8 mouse cellular contexts compared by ENCODE assay signal in genomic region chr19:37209467-37210128, GRCm38 (mm10). TPM values are rescaled to one million over a fixed set of nuclear protein-coding genes. Genes with fewer than 3 reads are reported as not detected.
DNase-seq lines count a peak whose midpoint lies in the region; ATAC-seq and TF ChIP-seq lines count a peak whose summit lies in the region.

No protein-coding gene starts in this region.

- DNase-seq in heart, adult 11 months, result no peak
- DNase-seq in embryonic facial prominence, embryonic 10.5 days (ENCODE audit: low spot score), result no peak
- DNase-seq in liver, adult 2 months (ENCODE audit: extremely low read depth, low read depth, low spot score), result peak; percentile 96
- DNase-seq in spleen, postnatal 36 days (ENCODE audit: low spot score in 2 of 2), result no peak
- no peak for DNase-seq in spleen, adult 12 weeks (ENCODE audit: low spot score)

- WGBS in heart, embryonic 14.5 days, result 83% methylated on average over 8 of the region's 8 CpGs
- WGBS in embryonic facial prominence, embryonic 10.5 days, result 88% methylated on average over 8 of the region's 8 CpGs
- 29% methylated on average over 8 of the region's 8 CpGs for WGBS in liver, adult 2 months
- 79% methylated on average over 8 of the region's 8 CpGs for WGBS in stomach, embryonic 16.5 days

- H3K9ac ChIP-seq in heart, embryonic 14.5 days (ENCODE audit: low read length), result no peak overlapping the region
- H3K9ac ChIP-seq in liver, adult 2 months (ENCODE audit: low read depth, low read length), result peak overlapping the region; percentile 51
- no peak overlapping the region for H3K9ac ChIP-seq in stomach, embryonic 16.5 days (ENCODE audit: low read length)

- ATAC-seq in heart, embryonic 14.5 days (ENCODE audit: insufficient number of reproducible peaks, insufficient read depth, low FRiP score, low read depth), result no peak
- ATAC-seq in stomach, embryonic 16.5 days (ENCODE audit: insufficient read depth, low FRiP score), result no peak

- no peak for TF ChIP-seq CTCF in C2C12 (IDR thresholded peaks at IDR 0.05; ENCODE audit: control insufficient read depth, insufficient read depth, insufficient read length)
- TF ChIP-seq CTCF in liver, adult 2 months (IDR thresholded peaks at IDR 0.05; ENCODE audit: low read depth, low read length), result 0 out of 2 replicates have a peak, but pooled peaks have one; percentile 11

- H3K4me3 ChIP-seq in heart, embryonic 14.5 days (ENCODE audit: control insufficient read depth in 1 of 2, insufficient read depth in 1 of 2, low read depth in 1 of 2, low read length in 2 of 2), result peak overlapping the region in 1 of 2 experiments; percentile 99; a peak in 1 of 4 replicates
- peak overlapping the region; percentile 99 for H3K4me3 ChIP-seq in C2C12 (ENCODE audit: insufficient read depth, poor library complexity, severe bottlenecking)
- peak overlapping the region; percentile 100 for H3K4me3 ChIP-seq in embryonic facial prominence, embryonic 10.5 days
- peak overlapping the region; percentile 41 for H3K4me3 ChIP-seq in liver, adult 2 months (ENCODE audit: insufficient read depth, low read depth, low read length)
- H3K4me3 ChIP-seq in stomach, embryonic 16.5 days (replicated peaks; ENCODE audit: low read length), result no peak overlapping the region

- peaks cover 48% of the 10 kb centered on the region for H3K79me3 ChIP-seq in C2C12 (ENCODE audit: low read depth)

- no peak overlapping the region for H3K27ac ChIP-seq in heart, embryonic 14.5 days (replicated peaks in 1 of 2; ENCODE audit: control insufficient read depth in 1 of 2, insufficient read depth in 1 of 2, low read depth in 2 of 2, low read length in 2 of 2)
- H3K27ac ChIP-seq in embryonic facial prominence, embryonic 10.5 days (replicated peaks), result no peak overlapping the region
- H3K27ac ChIP-seq in liver, adult 2 months (replicated peaks; ENCODE audit: insufficient read depth, low read depth, low read length), result peak overlapping the region; percentile 72
- H3K27ac ChIP-seq in stomach, embryonic 16.5 days (ENCODE audit: low read length), result no peak overlapping the region

- H3K36me3 ChIP-seq in heart, embryonic 14.5 days (ENCODE audit: control insufficient read depth, insufficient read depth, low read length), result peaks cover 36% of the 10 kb centered on the region
- peaks cover 44% of the 10 kb centered on the region for H3K36me3 ChIP-seq in C2C12 (ENCODE audit: control insufficient read depth, insufficient read depth)
- peaks cover 49% of the 10 kb centered on the region for H3K36me3 ChIP-seq in embryonic facial prominence, embryonic 10.5 days (replicated peaks)
- H3K36me3 ChIP-seq in liver, adult 2 months (ENCODE audit: control insufficient read depth, insufficient read depth, low read length), result peaks cover 18% of the 10 kb centered on the region
- peaks cover 11% of the 10 kb centered on the region for H3K36me3 ChIP-seq in stomach, embryonic 16.5 days (ENCODE audit: control insufficient read depth, insufficient read depth, low read length)

- H3K4me1 ChIP-seq in heart, embryonic 14.5 days (ENCODE audit: control insufficient read depth in 2 of 2, insufficient read depth in 2 of 2, low read length in 2 of 2), result peaks cover 0 to 19% of the 10 kb centered on the region in 2 experiments; a peak in 2 of 4 replicates
- H3K4me1 ChIP-seq in embryonic facial prominence, embryonic 10.5 days, result peaks cover 22% of the 10 kb centered on the region
- peaks cover 14% of the 10 kb centered on the region for H3K4me1 ChIP-seq in liver, adult 2 months (ENCODE audit: control insufficient read depth, insufficient read depth, low read length)
- peaks cover 9% of the 10 kb centered on the region for H3K4me1 ChIP-seq in stomach, embryonic 16.5 days (ENCODE audit: control insufficient read depth, insufficient read depth, low read length)

- no peak for TF ChIP-seq POLR2A in liver, adult 2 months (IDR thresholded peaks at IDR 0.05; ENCODE audit: extremely low read depth, insufficient read depth, low read length)

- H3K4me2 ChIP-seq in heart, embryonic 14.5 days (ENCODE audit: low read length), result peak overlapping the region; percentile 88
- H3K4me2 ChIP-seq in stomach, embryonic 16.5 days (ENCODE audit: low read depth, low read length), result peak overlapping the region; percentile 78; the same call in 1 of the 2 replicates

- H3K27me3 ChIP-seq in heart, embryonic 14.5 days (ENCODE audit: control insufficient read depth, insufficient read depth, low read length), result no peaks in the 10 kb centered on the region
- no peaks in the 10 kb centered on the region for H3K27me3 ChIP-seq in C2C12 (ENCODE audit: control insufficient read depth, insufficient read depth, insufficient read length)
- 0 out of 2 replicates have a peak, but pooled peaks cover 8% of the 10 kb centered on the region for H3K27me3 ChIP-seq in embryonic facial prominence, embryonic 10.5 days (replicated peaks; ENCODE audit: low read depth, poor library complexity, severe bottlenecking)
- no peaks in the 10 kb centered on the region for H3K27me3 ChIP-seq in liver, adult 2 months (ENCODE audit: control insufficient read depth, insufficient read depth, low read length)
- H3K27me3 ChIP-seq in stomach, embryonic 16.5 days (ENCODE audit: control insufficient read depth, insufficient read depth, low read length), result no peaks in the 10 kb centered on the region

- peaks cover 68% of the 10 kb centered on the region for H3K79me2 ChIP-seq in C2C12 (ENCODE audit: control insufficient read depth, insufficient read depth)
- H3K79me2 ChIP-seq in liver, adult 2 months (ENCODE audit: control insufficient read depth, insufficient read depth, low read length), result peaks cover 18% of the 10 kb centered on the region; the same call in 1 of the 2 replicates

- no peaks in the 10 kb centered on the region for H3K9me3 ChIP-seq in heart, embryonic 14.5 days (ENCODE audit: control insufficient read depth, low read length)
- no peaks in the 10 kb centered on the region for H3K9me3 ChIP-seq in embryonic facial prominence, embryonic 10.5 days
- H3K9me3 ChIP-seq in stomach, embryonic 16.5 days (replicated peaks; ENCODE audit: control insufficient read depth, low read length), result no peaks in the 10 kb centered on the region

- no peak overlapping the region for H3ac ChIP-seq in C2C12 (ENCODE audit: control insufficient read depth, insufficient read length, low read depth)

TF ChIP-seq in C2C12, 6 proteins besides CTCF, POLR2A, EP300 and RAD21:
- TF ChIP-seq MYOD1 (IDR thresholded peaks at IDR 0.05; ENCODE audit: control insufficient read depth, insufficient read length, low read depth) (no peak), USF1 (IDR thresholded peaks at IDR 0.05; ENCODE audit: low read depth) (no peak), MAX (IDR thresholded peaks at IDR 0.05) (no peak), CEBPB (IDR thresholded peaks at IDR 0.05; ENCODE audit: low read depth) (no peak), FOSL1 (IDR thresholded peaks at IDR 0.05; ENCODE audit: insufficient read depth, low read length, poor library complexity, severe bottlenecking) (no peak), MYOG (IDR thresholded peaks at IDR 0.05; ENCODE audit: control insufficient read depth, extremely low read depth, insufficient read length) (no peak)

RNA-seq across cellular contexts. Expression of gene Cpeb3, which starts 1.2 kb away (rescaled TPM):
- polyA plus RNA-seq in heart, embryonic 14.5 days (2014; fragmentation: Nextera tagmentation; extraction: Ambion mirVana), result 8.8 and 8.9 TPM in 2 replicates
- polyA plus RNA-seq in C2C12 (2012; fragmentation: generic; extraction: Trizol), result 0.57 TPM
- 0.55 and 0.76 TPM in 2 replicates for polyA plus RNA-seq in embryonic facial prominence, embryonic 10.5 days (2016; fragmentation: Nextera tagmentation; extraction: Ambion mirVana)
- total RNA-seq in liver, adult 2 months (2014; rRNA removed), result 6.4 and 8.9 TPM in 2 replicates
- polyA plus RNA-seq in liver, adult 2 months (2012; rRNA removed), result 4.3 TPM in 2 replicates
- 0.37 and 0.79 TPM in 2 replicates for polyA plus RNA-seq in stomach, embryonic 16.5 days (2015; fragmentation: Nextera tagmentation; extraction: Ambion mirVana)

RNA-seq across cellular contexts. Expression of gene March5, which starts 2.3 kb away (rescaled TPM):
- polyA plus RNA-seq in heart, embryonic 14.5 days (2014; fragmentation: Nextera tagmentation; extraction: Ambion mirVana), result 102 and 104 TPM in 2 replicates
- polyA plus RNA-seq in C2C12 (2012; fragmentation: generic; extraction: Trizol), result 55.7 TPM
- polyA plus RNA-seq in embryonic facial prominence, embryonic 10.5 days (2016; fragmentation: Nextera tagmentation; extraction: Ambion mirVana), result 121 and 123 TPM in 2 replicates
- total RNA-seq in liver, adult 2 months (2014; rRNA removed), result 84.0 and 93.1 TPM in 2 replicates
- polyA plus RNA-seq in liver, adult 2 months (2012; rRNA removed), result 33.8 and 38.5 TPM in 2 replicates
- polyA plus RNA-seq in stomach, embryonic 16.5 days (2015; fragmentation: Nextera tagmentation; extraction: Ambion mirVana), result 50.4 and 51.9 TPM in 2 replicates
